Mouse (Mus musculus) neural tube, embryonic 11.5 days (tissue): ENCODE measurements around the gene Spg20. TPM values are rescaled to one million over a fixed set of nuclear protein-coding genes. Genes with fewer than 3 reads are reported as not detected.

ENCODE experiments used
- ATAC-seq: fragments of 200-750 bp; cut with Nextera tagmentation; 2 replicates; pipeline ENCODE4 v1.8.0; 2017; ENCODE audit warnings: moderate number of reproducible peaks, mild to moderate bottlenecking, moderate TSS enrichment, moderate library complexity; ENCODE audit not compliant: insufficient read depth, low FRiP score, low TSS enrichment
- DNase-seq: peaks from one replicate; pipeline ENCODE4 v3.0.0-alpha.2; 2015; ENCODE audit warnings: low spot score
- H3K27ac ChIP-seq: fragments of 300-500 bp; sonication (generic); 2 replicates; pipeline ENCODE4 v1.5.1; 2014; ENCODE audit warnings: low read depth, mild to moderate bottlenecking, low read length
- H3K27me3 ChIP-seq: fragments of 300-500 bp; sonication (generic); 2 replicates; pipeline ENCODE4 v1.6.1; 2014; ENCODE audit warnings: mild to moderate bottlenecking, low read length, mixed read lengths; ENCODE audit not compliant: control insufficient read depth, insufficient read depth
- H3K36me3 ChIP-seq: fragments of 300-500 bp; sonication (generic); 2 replicates; pipeline ENCODE4 v1.6.1; 2014; ENCODE audit warnings: mild to moderate bottlenecking, low read length, moderate library complexity, mixed read lengths; ENCODE audit not compliant: control insufficient read depth, insufficient read depth
- H3K4me1 ChIP-seq: fragments of 300-500 bp; sonication (generic); 2 replicates; pipeline ENCODE4 v1.6.1; 2014; ENCODE audit warnings: low read length, mixed read lengths; ENCODE audit not compliant: control insufficient read depth, insufficient read depth
- H3K4me2 ChIP-seq: fragments of 300-500 bp; sonication (generic); 2 replicates; pipeline ENCODE4 v1.6.1; 2014; ENCODE audit warnings: low read depth, mild to moderate bottlenecking, moderate library complexity
- H3K4me3 ChIP-seq: fragments of 300-500 bp; sonication (generic); 2 replicates; pipeline ENCODE4 v1.5.1; 2014; ENCODE audit warnings: low read depth, low read length
- H3K9ac ChIP-seq: fragments of 300-500 bp; sonication (generic); 2 replicates; pipeline ENCODE4 v1.6.1; 2014; ENCODE audit warnings: mild to moderate bottlenecking, low read length
- H3K9me3 ChIP-seq: fragments of 300-500 bp; sonication (generic); 2 replicates; pipeline ENCODE4 v1.6.1; 2016; ENCODE audit warnings: low read length; ENCODE audit not compliant: control insufficient read depth
- WGBS: fragments of 180-500 bp; shearing (Covaris S2); extraction: QIAGEN DNeasy Blood & Tissue Kit; methylation state at CpG from one replicate; pipeline ENCODE4 v1.1.7; 2014; 5-methylcytosine and 5-hydroxymethylcytosine counted together
- polyA plus RNA-seq: library from polyadenylated mRNA; unstranded; fragments of >200 nt; fragmentation: Nextera tagmentation; extraction: Ambion mirVana; gene quantifications from 2 replicates; pipeline ENCODE4 v1.2.1, GENCODE M21; 2014

The Spg20 gene
- polyA plus RNA-seq = 55.4 and 55.5 TPM in 2 replicates

DNA sequence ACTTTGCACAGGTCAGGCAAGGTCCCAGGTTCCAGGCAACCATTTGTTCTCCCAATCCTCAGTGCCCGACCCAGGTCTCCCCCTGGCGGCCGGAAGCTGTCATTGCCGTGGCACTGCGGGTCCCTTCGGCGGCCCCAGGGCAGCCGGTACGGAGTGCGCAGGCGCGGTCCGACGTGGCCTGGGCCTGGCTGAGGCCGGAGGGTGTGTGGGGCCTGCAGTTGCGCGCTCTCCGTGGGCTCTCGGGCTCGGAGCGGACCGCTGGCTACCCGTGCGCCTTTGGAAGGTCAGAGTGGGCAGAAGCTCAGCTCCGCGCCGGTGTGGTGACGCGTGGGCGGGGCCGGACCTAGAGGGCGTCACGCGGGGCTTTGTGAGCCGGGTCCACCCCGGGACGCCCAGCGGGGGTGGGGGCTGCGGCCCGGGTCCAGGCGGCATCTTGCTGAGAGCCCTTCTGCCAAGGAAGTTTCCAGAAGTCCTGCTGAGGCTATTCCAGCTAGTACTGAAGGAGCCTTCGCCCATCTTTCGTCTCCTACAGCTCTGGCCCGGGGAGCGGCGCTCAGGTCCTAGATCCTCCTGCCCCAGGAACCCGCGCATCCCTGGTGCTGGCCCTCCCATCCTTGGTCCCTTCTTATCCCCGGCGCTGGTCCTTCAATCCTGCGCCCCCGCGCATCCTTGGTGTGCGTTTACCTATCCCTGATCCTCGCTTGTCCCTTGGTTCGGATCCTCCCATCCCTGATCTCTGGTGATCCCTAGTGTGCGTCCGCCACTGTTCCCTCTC lies at the start of gene Spg20:
Gene Spg20 (plus strand): TSS at position 174 of the 775 bp plus-strand sequence.
- H3K27ac ChIP-seq = peak within 1 kb of the TSS; percentile 51
- DNase-seq (peak; percentile 96), ATAC-seq (peak; percentile 97)
- H3K4me1 ChIP-seq = no peaks in the 10 kb centered on the region
- WGBS = 2% methylated on average over 58 of the region's 58 CpGs
- H3K4me2 ChIP-seq = peak within 1 kb of the TSS; percentile 60
- peaks cover 4% of the 10 kb centered on the region for H3K36me3 ChIP-seq
- H3K4me3 ChIP-seq = peak within 1 kb of the TSS; percentile 54
- H3K9ac ChIP-seq = peak within 1 kb of the TSS; percentile 85
- no peaks in the 10 kb centered on the region for H3K27me3 ChIP-seq
- no peaks in the 10 kb centered on the region for H3K9me3 ChIP-seq

GRCm38 (mm10) chr3:55062653-55063052 lies 49.3 kb upstream of the Spg20 start:
- DNase-seq = no peak
- H3K9me3 ChIP-seq = no peaks in the 10 kb centered on the region
- no peak for ATAC-seq
- no peak overlapping the region for H3K27ac ChIP-seq
- no peak overlapping the region for H3K4me3 ChIP-seq
- WGBS = 71% methylated on average over 9 of the region's 9 CpGs
- no peaks in the 10 kb centered on the region for H3K36me3 ChIP-seq
- no peak overlapping the region for H3K4me2 ChIP-seq
- no peaks in the 10 kb centered on the region for H3K27me3 ChIP-seq
- no peaks in the 10 kb centered on the region for H3K4me1 ChIP-seq
- H3K9ac ChIP-seq = no peak overlapping the region

DNA sequence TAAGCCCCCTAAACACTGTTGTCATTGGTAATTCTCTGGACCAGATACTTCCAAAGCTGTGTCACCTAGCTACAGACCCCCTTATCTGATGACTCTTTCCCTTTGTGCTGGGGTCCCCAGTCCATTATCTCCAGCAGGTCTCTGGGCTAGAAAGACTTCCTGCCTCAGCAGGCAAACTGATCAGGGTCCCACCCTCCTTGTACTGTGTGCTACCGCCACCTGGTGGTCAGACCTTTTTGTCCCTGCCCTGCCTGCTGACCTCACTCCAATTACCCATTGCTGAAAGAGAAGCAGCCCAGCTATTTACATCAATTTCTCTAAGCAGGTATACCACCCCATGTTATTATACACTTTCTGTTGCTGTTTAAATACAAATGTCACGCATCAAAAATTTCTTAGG lies 47.5 kb upstream of the Spg20 start:
- H3K27ac ChIP-seq = no peak overlapping the region
- no peaks in the 10 kb centered on the region for H3K36me3 ChIP-seq
- no peaks in the 10 kb centered on the region for H3K27me3 ChIP-seq
- no peak overlapping the region for H3K4me3 ChIP-seq
- no peak overlapping the region for H3K9ac ChIP-seq
- no peak overlapping the region for H3K4me2 ChIP-seq
- WGBS = 12% methylated on average over 2 of the region's 2 CpGs
- no peaks in the 10 kb centered on the region for H3K9me3 ChIP-seq
- no peaks in the 10 kb centered on the region for H3K4me1 ChIP-seq
- DNase-seq = peak; percentile 83
- peak; percentile 62 for ATAC-seq

GRCm38 (mm10) chr3:55065738-55066665 lies 45.9 kb upstream of the Spg20 start:
- Histone ChIP-seq H3K36me3 (no peaks in the 10 kb centered on the region), H3K4me2 (no peak overlapping the region), H3K4me3 (no peak overlapping the region), H3K9ac (no peak overlapping the region), H3K9me3 (no peaks in the 10 kb centered on the region), H3K4me1 (no peaks in the 10 kb centered on the region), H3K27me3 (no peaks in the 10 kb centered on the region), H3K27ac (no peak overlapping the region)
- ATAC-seq (no peak), DNase-seq (no peak)
- WGBS = 72% methylated on average over 14 of the region's 14 CpGs

- Histone ChIP-seq H3K4me1 (no peaks in the 10 kb centered on the region), H3K9me3 (no peaks in the 10 kb centered on the region), H3K27ac (no peak overlapping the region), H3K4me2 (no peak overlapping the region), H3K36me3 (no peaks in the 10 kb centered on the region), H3K4me3 (no peak overlapping the region), H3K9ac (no peak overlapping the region), H3K27me3 (no peaks in the 10 kb centered on the region)
- peak; percentile 31 for DNase-seq
- peak; percentile 49; the same call in 1 of the 2 replicates for ATAC-seq
- 66% methylated on average over 12 of the region's 12 CpGs for WGBS
Observed at GRCm38 (mm10) chr3:55066666-55067023, 45.3 kb upstream of the Spg20 start.

DNA sequence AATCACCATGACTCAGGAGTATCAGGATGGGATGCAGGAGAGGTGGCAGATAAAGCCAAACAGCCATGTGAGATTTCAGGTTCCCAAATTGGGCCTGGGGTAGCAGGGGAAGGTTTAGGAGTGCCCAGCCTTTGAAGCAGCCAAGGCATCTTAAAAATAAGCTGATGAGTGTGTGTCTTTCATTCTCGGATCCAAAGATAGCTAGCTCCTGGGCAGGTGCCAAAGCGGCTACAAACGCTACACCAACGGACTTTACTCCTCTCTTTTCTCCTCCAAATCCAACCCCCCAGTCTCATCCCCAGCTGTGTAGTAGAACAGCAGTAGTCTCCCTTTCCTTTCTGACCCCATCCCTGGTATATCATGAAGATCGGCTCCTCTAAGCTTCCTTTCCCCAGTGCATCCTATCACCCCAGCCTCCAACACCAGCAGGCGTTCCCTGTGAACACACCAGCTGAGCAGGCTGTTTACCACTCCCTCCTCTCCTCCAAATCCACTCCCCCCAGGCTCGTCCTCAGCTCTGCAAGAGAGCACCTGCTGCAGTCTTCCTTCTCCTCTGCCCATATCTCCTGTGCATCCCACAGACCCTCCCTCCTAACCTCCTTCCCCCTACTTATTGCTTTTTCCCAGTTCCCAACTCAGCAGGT lies 44.0 kb upstream of the Spg20 start:
- Histone ChIP-seq H3K27me3 (no peaks in the 10 kb centered on the region), H3K9me3 (no peaks in the 10 kb centered on the region), H3K4me2 (no peak overlapping the region), H3K27ac (no peak overlapping the region), H3K9ac (no peak overlapping the region), H3K4me3 (no peak overlapping the region), H3K4me1 (no peaks in the 10 kb centered on the region), H3K36me3 (no peaks in the 10 kb centered on the region)
- WGBS = 45% methylated on average over 7 of the region's 7 CpGs
- no peak for ATAC-seq
- no peak for DNase-seq

DNA sequence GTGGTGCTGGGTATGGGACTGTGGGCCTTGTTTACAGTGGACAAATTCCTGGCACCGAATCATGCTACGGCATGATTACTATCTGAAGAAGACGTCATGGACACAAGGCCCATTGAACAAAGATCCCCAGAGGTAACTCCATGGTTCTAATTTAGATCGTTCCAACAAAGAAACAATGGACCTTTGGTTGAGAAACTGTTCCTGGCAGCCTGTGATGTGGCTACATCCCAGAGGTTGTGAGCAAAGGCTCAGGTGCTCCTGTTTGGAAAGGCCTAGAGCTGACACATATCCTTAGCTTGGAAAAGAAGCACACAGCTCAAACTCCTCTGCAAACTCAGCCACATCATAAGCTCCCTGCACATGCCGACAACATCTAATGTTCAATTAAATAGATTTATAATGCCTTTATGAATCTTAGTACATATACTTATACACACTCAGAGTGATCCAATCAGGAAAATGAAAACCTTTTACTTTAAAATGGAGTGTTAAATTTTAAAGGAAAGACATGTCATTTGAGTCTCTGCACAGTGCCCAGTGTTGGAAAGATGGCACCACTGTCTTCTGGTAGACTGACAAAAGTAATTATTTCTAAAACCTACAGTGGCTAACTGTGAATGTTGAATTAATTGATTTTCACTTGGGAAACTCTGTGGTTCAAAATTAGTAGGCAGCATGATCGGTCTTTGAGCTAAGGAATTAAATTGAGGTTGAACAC lies 37.2 kb upstream of the Spg20 start:
- 88% methylated on average over 6 of the region's 6 CpGs for WGBS

DNA sequence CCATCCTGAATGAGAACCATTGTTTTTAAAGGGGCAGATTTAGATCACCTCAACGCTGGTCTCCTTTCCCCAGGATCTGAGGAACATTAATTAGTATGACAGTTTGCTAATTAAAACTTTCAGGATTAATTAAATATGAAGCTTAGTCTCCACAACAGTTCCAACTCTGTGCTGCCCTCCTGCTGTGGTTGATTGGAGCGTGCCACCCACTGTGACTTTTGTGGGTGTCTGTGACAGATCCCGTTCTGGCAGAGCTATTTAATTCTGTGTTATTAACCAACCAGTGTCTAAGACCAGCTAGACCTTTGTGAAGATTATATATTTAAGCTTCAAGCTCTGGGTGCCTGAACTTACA lies 36.6 kb upstream of the Spg20 start:
- Histone ChIP-seq H3K27ac (no peak overlapping the region), H3K9ac (no peak overlapping the region), H3K27me3 (no peaks in the 10 kb centered on the region), H3K4me3 (no peak overlapping the region), H3K4me1 (no peaks in the 10 kb centered on the region), H3K9me3 (no peaks in the 10 kb centered on the region), H3K36me3 (no peaks in the 10 kb centered on the region), H3K4me2 (no peak overlapping the region)
- 60% methylated on average over 3 of the region's 3 CpGs for WGBS
- ATAC-seq = no peak
- DNase-seq = no peak

More for the DNA sequence above, 37.2 kb upstream of the Spg20 start:
- DNase-seq = no peak
- no peak for ATAC-seq
- no peak overlapping the region for H3K9ac ChIP-seq
- no peak overlapping the region for H3K4me3 ChIP-seq
- no peak overlapping the region for H3K27ac ChIP-seq
- H3K36me3 ChIP-seq = no peaks in the 10 kb centered on the region
- no peaks in the 10 kb centered on the region for H3K4me1 ChIP-seq
- H3K27me3 ChIP-seq = no peaks in the 10 kb centered on the region
- no peak overlapping the region for H3K4me2 ChIP-seq
- no peaks in the 10 kb centered on the region for H3K9me3 ChIP-seq
